Mouse (Mus musculus) embryonic stem cell, embryonic (primary cell): ENCODE data around the gene Brd9.

Source experiments
- CTCF ChIA-PET, 4 experiments: fragments of 300-600 bp in 2 of 4; fragments of 350-600 bp in 2 of 4; sonication (Branson Sonifier 250); formaldehyde crosslinking; loops; one replicate each; lab custom pipeline; 2022; ENCODE audit warnings: inconsistent platforms in 2 of 4; lab: Charles Lee
- POLR2A ChIA-PET, 4 experiments: fragments of 300-600 bp in 2 of 4; fragments of 350-600 bp in 2 of 4; sonication (Branson Sonifier 250); formaldehyde crosslinking; loops; one replicate each; lab custom pipeline; 2022; ENCODE audit warnings: antibody characterized with exemption in 4 of 4, inconsistent platforms in 1 of 4; lab: Charles Lee

Gene Brd9

GRCm38 (mm10) chr13:73937321-73938176 lies at the start of gene Brd9, which contains the start of gene Trip13:
Gene Brd9 (plus strand): TSS chr13:73937811.
Gene Trip13 (minus strand): TSS chr13:73937784.
- CTCF ChIA-PET, result interaction anchor here in 3 of 4 experiments (0.6 to 2.1 kb wide), 8 partner anchors 33 to 520 kb away, joined by 3 to 7 read pairs (median 3); partner anchors contain the start of gene Nkd2 (in 1 of the 3)
- POLR2A ChIA-PET, result interaction anchor here (0.5 to 3.0 kb wide), 101 partner anchors 8 to 680 kb away, joined by 3 to 27 read pairs (median 4); partner anchors contain the start of genes Cep72 (in 3 of the 4), Pdcd6 (in 3 of the 4), Tppp (in 3 of the 4) and Ccdc127 (in 2 of the 4)

GRCm38 (mm10) chr13:73892493-73893178 lies 45.0 kb upstream of the Brd9 start:
- CTCF ChIA-PET, result interaction anchor here in 1 of 4 experiments (0.9 kb wide), 1 partner anchor 13 kb away, joined by 3 read pairs; no protein-coding TSS in a partner anchor
- POLR2A ChIA-PET, result interaction anchor here in 1 of 4 experiments (0.7 to 1.4 kb wide), 2 partner anchors 16 to 84 kb away, joined by 3 to 5 read pairs; no protein-coding TSS in a partner anchor

- ChIA-PET POLR2A (interaction anchor here in 1 of 4 experiments (1.2 to 1.6 kb wide), 2 partner anchors 14 to 40 kb away, joined by 3 to 4 read pairs; partner anchors contain the start of genes Brd9 and Trip13), CTCF (no interaction called here)
Observed at GRCm38 (mm10) chr13:73897561-73897960, 40.0 kb upstream of the Brd9 start.

GRCm38 (mm10) chr13:73907136-73907535 lies 30.5 kb upstream of the Brd9 start:
- CTCF ChIA-PET, result interaction anchor here in 2 of 4 experiments (0.9 to 1.9 kb wide), 9 partner anchors 10 to 193 kb away, joined by 3 to 9 read pairs (median 4); partner anchors contain the start of gene Nkd2 (in 2 of the 2)

GRCm38 (mm10) chr13:73907683-73908412 lies 29.8 kb upstream of the Brd9 start:
- ChIA-PET POLR2A (interaction anchor here in 1 of 4 experiments (0.6 kb wide), 1 partner anchor 30 kb away, joined by 4 read pairs; the partner anchor contains the start of genes Brd9 and Trip13), CTCF (interaction anchor here in 2 of 4 experiments (0.9 to 1.9 kb wide), 9 partner anchors 9 to 194 kb away, joined by 3 to 9 read pairs (median 4); partner anchors contain the start of gene Nkd2 (in 2 of the 2))

More at GRCm38 (mm10) chr13:73907136-73907535, 30.5 kb upstream of the Brd9 start:
- POLR2A ChIA-PET, result no interaction called here

GRCm38 (mm10) chr13:73913066-73913465 lies 24.5 kb upstream of the Brd9 start:
- ChIA-PET POLR2A (interaction anchor here in 1 of 4 experiments (1.0 kb wide), 1 partner anchor 25 kb away, joined by 3 read pairs; the partner anchor contains the start of genes Brd9 and Trip13), CTCF (no interaction called here)

GRCm38 (mm10) chr13:73932201-73932600 lies 5.4 kb upstream of the Brd9 start:
- ChIA-PET CTCF (interaction anchor here in 1 of 4 experiments (0.6 kb wide), 1 partner anchor 39 kb away, joined by 9 read pairs; no protein-coding TSS in a partner anchor), POLR2A (interaction anchor here in 1 of 4 experiments (1.0 to 1.5 kb wide), 3 partner anchors 8 to 14 kb away, joined by 3 to 4 read pairs (median 3); no protein-coding TSS in a partner anchor)

- POLR2A ChIA-PET, result interaction anchor here in 3 of 4 experiments (0.6 to 3.0 kb wide), 58 partner anchors 8 to 680 kb away, joined by 3 to 27 read pairs (median 5); partner anchors contain the start of genes Tppp (in 3 of the 3), Ccdc127 (in 2 of the 3), Cep72 (in 2 of the 3) and Pdcd6 (in 2 of the 3)
Observed at GRCm38 (mm10) chr13:73936938-73937320, 682 bp upstream of the Brd9 start.

GRCm38 (mm10) chr13:73938177-73938560 lies 558 bp downstream of the Brd9 start:
- ChIA-PET POLR2A (interaction anchor here (0.5 to 3.0 kb wide), 96 partner anchors 8 to 679 kb away, joined by 3 to 27 read pairs (median 4); partner anchors contain the start of genes Cep72 (in 3 of the 4), Pdcd6 (in 3 of the 4), Tppp (in 3 of the 4) and Ccdc127 (in 2 of the 4)), CTCF (interaction anchor here in 3 of 4 experiments (0.6 to 2.1 kb wide), 6 partner anchors 33 to 519 kb away, joined by 3 to 7 read pairs (median 3); no protein-coding TSS in a partner anchor)

More at GRCm38 (mm10) chr13:73936938-73937320, 682 bp upstream of the Brd9 start:
- CTCF ChIA-PET, result interaction anchor here in 3 of 4 experiments (0.7 to 2.1 kb wide), 7 partner anchors 34 to 224 kb away, joined by 3 to 9 read pairs (median 3); partner anchors contain the start of gene Nkd2 (in 1 of the 3)

- ChIA-PET CTCF (no interaction called here), POLR2A (interaction anchor here in 2 of 4 experiments (1.1 to 3.0 kb wide), 4 partner anchors 11 to 157 kb away, joined by 3 to 27 read pairs (median 10); partner anchors contain the start of gene Tppp (in 1 of the 2))
Observed at GRCm38 (mm10) chr13:73939101-73939500, 1.5 kb downstream of the Brd9 start.

GRCm38 (mm10) chr13:73944606-73945005 lies 7.0 kb downstream of the Brd9 start:
- POLR2A ChIA-PET, result interaction anchor here in 1 of 4 experiments (1.1 kb wide), 1 partner anchor 13 kb away, joined by 3 read pairs; no protein-coding TSS in a partner anchor

GRCm38 (mm10) chr13:73953551-73954130 lies 16.0 kb downstream of the Brd9 start:
- CTCF ChIA-PET, result no interaction called here
- POLR2A ChIA-PET, result no interaction called here

More at GRCm38 (mm10) chr13:73944606-73945005, 7.0 kb downstream of the Brd9 start:
- CTCF ChIA-PET, result no interaction called here

GRCm38 (mm10) chr13:73954666-73955065 lies 17.1 kb downstream of the Brd9 start:
- ChIA-PET POLR2A (no interaction called here), CTCF (no interaction called here)

- CTCF ChIA-PET, result no interaction called here
- POLR2A ChIA-PET, result interaction anchor here in 1 of 4 experiments (0.9 kb wide), 1 partner anchor 9 kb away, joined by 3 read pairs; no protein-coding TSS in a partner anchor
Observed at GRCm38 (mm10) chr13:73955531-73955930, 17.9 kb downstream of the Brd9 start.

- ChIA-PET POLR2A (interaction anchor here in 2 of 4 experiments (0.9 to 1.4 kb wide), 2 partner anchors 10 to 248 kb away, joined by 3 to 7 read pairs; partner anchors contain the start of gene Exoc3 (in 1 of the 2)), CTCF (no interaction called here)
Observed at GRCm38 (mm10) chr13:73960117-73960652, 22.6 kb downstream of the Brd9 start.

- CTCF ChIA-PET, result interaction anchor here in 2 of 4 experiments (0.6 to 1.2 kb wide), 2 partner anchors 9 to 49 kb away, joined by 5 to 7 read pairs; no protein-coding TSS in a partner anchor
- POLR2A ChIA-PET, result interaction anchor here in 2 of 4 experiments (1.0 to 1.4 kb wide), 2 partner anchors 9 to 23 kb away, joined by 6 to 7 read pairs; partner anchors contain the start of genes Brd9 (in 1 of the 2) and Trip13 (in 1 of the 2)
Observed at GRCm38 (mm10) chr13:73961177-73961576, 23.6 kb downstream of the Brd9 start.
